Comparison of ENCODE assay signal across 8 mouse cellular contexts in genomic region chr2:120976990-120977925, GRCm38 (mm10). TPM values are rescaled to one million over a fixed set of nuclear protein-coding genes. Genes with fewer than 3 reads are reported as not detected.
DNase-seq lines count a peak whose midpoint lies in the region; ATAC-seq and TF ChIP-seq lines count a peak whose summit lies in the region.

TSS of gene Tmem62 (plus strand) at chr2:120977017.

- ATAC-seq in midbrain, postnatal 0 days (ENCODE audit: low FRiP score) = peak; percentile 67

- peak; percentile 79 for DNase-seq in CD4-positive helper T cell, adult 2 months (ENCODE audit: low read depth, low spot score)
- peak; percentile 65 to 66 for DNase-seq in heart, adult 9 months (ENCODE audit: low spot score in 2 of 2)
- peak; percentile 69 for DNase-seq in kidney, adult 9 months
- DNase-seq in liver = peak; percentile 80
- peak; percentile 35 for DNase-seq in midbrain, postnatal 0 days (ENCODE audit: low spot score)
- peak; percentile 71 to 73 for DNase-seq in spleen, postnatal 36 days (ENCODE audit: low spot score in 2 of 2)

- H3K36me3 ChIP-seq in midbrain, postnatal 0 days (ENCODE audit: insufficient read depth, low read length) = no peaks in the 10 kb centered on the region; the same call in 1 of the 2 replicates

- H3K4me3 ChIP-seq in bone marrow macrophage, adult 2 months (ENCODE audit: insufficient read depth, low read length) = peak within 1 kb of the TSS; percentile 80
- H3K4me3 ChIP-seq in embryonic fibroblast, embryonic 13.5 days (ENCODE audit: insufficient read depth, low read length) = peak within 1 kb of the TSS; percentile 78
- peak within 1 kb of the TSS; percentile 73 for H3K4me3 ChIP-seq in midbrain, postnatal 0 days (ENCODE audit: low read depth, low read length)

- no peaks in the 10 kb centered on the region for H3K9me3 ChIP-seq in midbrain, postnatal 0 days (ENCODE audit: low read length)

- H3K27ac ChIP-seq in bone marrow macrophage, adult 2 months (ENCODE audit: insufficient read depth, low read depth, low read length) = peak within 1 kb of the TSS; percentile 45
- H3K27ac ChIP-seq in embryonic fibroblast, embryonic 13.5 days (ENCODE audit: insufficient read depth, low read length) = no peak within 1 kb of the TSS
- peak within 1 kb of the TSS; percentile 89 for H3K27ac ChIP-seq in midbrain, postnatal 0 days (ENCODE audit: low read depth, low read length)

- TF ChIP-seq CTCF in bone marrow macrophage, adult 2 months (IDR thresholded peaks at IDR 0.05; ENCODE audit: low read depth, low read length) = no peak
- no peak for TF ChIP-seq CTCF in embryonic fibroblast, embryonic 13.5 days (IDR thresholded peaks at IDR 0.05; ENCODE audit: borderline replicate concordance, insufficient read depth, low read length)
- TF ChIP-seq CTCF in midbrain, postnatal 0 days (IDR thresholded peaks at IDR 0.05) = peak; percentile 38; the same call in 1 of the 2 replicates

- no peak for TF ChIP-seq POLR2A in bone marrow macrophage, adult 2 months (IDR thresholded peaks at IDR 0.05; ENCODE audit: borderline replicate concordance, low read depth, low read length)
- TF ChIP-seq POLR2A in embryonic fibroblast, embryonic 13.5 days (IDR thresholded peaks at IDR 0.05; ENCODE audit: low read depth, low read length) = peak; percentile 36; the same call in 1 of the 2 replicates

- H3K4me1 ChIP-seq in bone marrow macrophage, adult 2 months (ENCODE audit: control insufficient read depth, insufficient read depth, low read length) = peaks cover 8% of the 10 kb centered on the region; the same call in 1 of the 2 replicates
- H3K4me1 ChIP-seq in embryonic fibroblast, embryonic 13.5 days (ENCODE audit: control insufficient read depth, insufficient read depth, low read length) = peaks cover 8% of the 10 kb centered on the region
- H3K4me1 ChIP-seq in midbrain, postnatal 0 days (ENCODE audit: insufficient read depth, low read length) = no peaks in the 10 kb centered on the region

- peak within 1 kb of the TSS; percentile 88 for H3K9ac ChIP-seq in midbrain, postnatal 0 days (replicated peaks; ENCODE audit: low read length, poor library complexity, severe bottlenecking)

- H3K4me2 ChIP-seq in midbrain, postnatal 0 days (ENCODE audit: low read depth, low read length, poor library complexity, severe bottlenecking) = peak within 1 kb of the TSS; percentile 90

- no peaks in the 10 kb centered on the region for H3K27me3 ChIP-seq in midbrain, postnatal 0 days (ENCODE audit: insufficient read depth, low read length)

- under 1% methylated on average over 55 of the region's 71 CpGs for WGBS in midbrain, postnatal 0 days

RNA-seq across cellular contexts. Expression of gene Tmem62, which starts in this region (rescaled TPM):
- 7.2 and 11.4 TPM in 2 replicates for polyA plus RNA-seq in bone marrow macrophage, adult 2 months (2012; ENCODE audit: insufficient read depth, insufficient read length, missing spikeins)
- 5.0 and 8.0 TPM in 2 replicates for polyA plus RNA-seq in embryonic fibroblast, embryonic 13.5 days (2011; ENCODE audit: insufficient read length, low read depth, missing spikeins)
- 20.9 and 21.5 TPM in 2 replicates for total RNA-seq in midbrain, postnatal 0 days (2014; rRNA removed)
- polyA plus RNA-seq in midbrain, postnatal 0 days (2015; fragmentation: Nextera tagmentation; extraction: Ambion mirVana) = 14.3 and 14.5 TPM in 2 replicates
